22 mouse cellular contexts compared by ENCODE assay signal in genomic region chr2:27480367-27480766, GRCm38 (mm10). TPM values are rescaled to one million over a fixed set of nuclear protein-coding genes. Genes with fewer than 3 reads are reported as not detected.
A peak's percentile ranks its signal among the peaks of the same experiment; 100 is the strongest.
DNase-seq lines count a peak whose midpoint lies in the region; ATAC-seq and TF ChIP-seq lines count a peak whose summit lies in the region.
"Had no signal": no experiment of that assay in that cellular context is flagged by ENCODE, and none has a peak within 500 bp of the region (broad histone marks: within the 10 kb centered on the region; RNA-seq: fewer than 3 reads in every experiment).

No protein-coding gene starts in this region.

- no peak overlapping the region for H3K4me3 ChIP-seq in stomach, postnatal 0 days (ENCODE audit: low read depth, low read length)
- H3K4me3 ChIP-seq in lung, adult 2 months (replicated peaks; ENCODE audit: extremely low read depth, low read depth, low read length), result no peak overlapping the region
- H3K4me3 ChIP-seq: heart, embryonic 10.5 days; liver, embryonic 15.5 days; neural tube, embryonic 12.5 days had no signal

- WGBS in stomach, postnatal 0 days, result 62% methylated on average over 4 of the region's 4 CpGs
- WGBS in lung, adult 2 months, result 71% methylated on average over 4 of the region's 4 CpGs

- no peak overlapping the region for H3K27ac ChIP-seq in stomach, postnatal 0 days (replicated peaks)
- H3K27ac ChIP-seq: heart, embryonic 10.5 days; liver, embryonic 15.5 days; neural tube, embryonic 12.5 days had no signal

- H3K4me2 ChIP-seq in stomach, postnatal 0 days (replicated peaks; ENCODE audit: low read depth), result no peak overlapping the region
- H3K4me2 ChIP-seq: liver, embryonic 15.5 days; midbrain, embryonic 11.5 days; neural tube, embryonic 12.5 days had no signal

- peak; percentile 40 for ATAC-seq in granulocyte monocyte progenitor cell, adult 5-6 weeks (replicated peaks; ENCODE audit: poor library complexity, severe bottlenecking)
- no peak for ATAC-seq in stomach, postnatal 0 days (ENCODE audit: low FRiP score, low TSS enrichment)
- ATAC-seq: hindbrain, embryonic 16.5 days; Patski had no signal

- no peaks in the 10 kb centered on the region for H3K36me3 ChIP-seq in stomach, postnatal 0 days (ENCODE audit: control insufficient read depth, insufficient read depth, low read length)
- H3K36me3 ChIP-seq: heart, embryonic 10.5 days; liver, embryonic 15.5 days; neural tube, embryonic 12.5 days had no signal

- peak; percentile 27; the same call in 1 of the 2 replicates for TF ChIP-seq CTCF in stomach, postnatal 0 days (IDR thresholded peaks at IDR 0.05; ENCODE audit: low read depth)
- TF ChIP-seq CTCF in lung, adult 2 months (IDR thresholded peaks at IDR 0.05; ENCODE audit: insufficient read depth, low read length), result no peak

- no peaks in the 10 kb centered on the region for H3K4me1 ChIP-seq in stomach, postnatal 0 days (replicated peaks; ENCODE audit: control insufficient read depth, insufficient read depth)
- H3K4me1 ChIP-seq in lung, adult 2 months (ENCODE audit: control insufficient read depth, insufficient read depth, low read length), result no peaks in the 10 kb centered on the region

- H3K9ac ChIP-seq in stomach, postnatal 0 days (ENCODE audit: low read length), result no peak overlapping the region
- H3K9ac ChIP-seq: liver, embryonic 15.5 days; neural tube, embryonic 12.5 days had no signal

- TF ChIP-seq POLR2A in lung, adult 2 months (IDR thresholded peaks at IDR 0.05; ENCODE audit: borderline replicate concordance, extremely low read depth, low read depth, low read length), result no peak

- no peak for TF ChIP-seq EP300 in stomach, postnatal 0 days (optimal IDR thresholded peaks at IDR 0.05)

- H3K27me3 ChIP-seq in stomach, postnatal 0 days (ENCODE audit: control insufficient read depth, insufficient read depth, low read length), result no peaks in the 10 kb centered on the region
- H3K27me3 ChIP-seq: liver, embryonic 15.5 days; neural tube, embryonic 12.5 days; Patski had no signal

- no peaks in the 10 kb centered on the region for H3K9me3 ChIP-seq in stomach, postnatal 0 days (ENCODE audit: control insufficient read depth, low read length)
- H3K9me3 ChIP-seq: heart, embryonic 10.5 days; liver, embryonic 15.5 days; neural tube, embryonic 12.5 days had no signal

- peak; percentile 85 for DNase-seq in heart, adult 11 months
- no peak for DNase-seq in heart, postnatal 4 days
- DNase-seq in thymus, postnatal 0 days (ENCODE audit: low spot score), result peak; percentile 30
- DNase-seq in thymus, adult 18-20 months, result no peak
- DNase-seq in stomach, postnatal 0 days (ENCODE audit: low spot score), result no peak
- DNase-seq in lung, adult 2 months, result no peak
- DNase-seq in c-Kit-positive CD71-positive TER-119-positive erythroid progenitor cells, embryonic 14.5 days (ENCODE audit: low spot score), result no peak
- DNase-seq: cerebellum, postnatal 10 days; gastrocnemius, postnatal 14 days; heart, postnatal 14 days; kidney, adult 9 months; kidney, postnatal 4 days; lung, postnatal 36 days; right cerebral cortex, postnatal 14 days had no signal

RNA-seq across cellular contexts. Expression of gene Brd3, which starts 27.1 kb away (rescaled TPM):
- total RNA-seq in heart, postnatal 4 days (2021), result 10 to 100 TPM; 57.5 to 59.6 TPM
- polyA plus RNA-seq in thymus, postnatal 0 days (2015; fragmentation: Nextera tagmentation; extraction: Ambion mirVana), result 68.8 and 74.8 TPM in 2 replicates
- 35.9 and 65.0 TPM in 2 replicates for total RNA-seq in granulocyte monocyte progenitor cell, adult 5-6 weeks (2014; fragmentation: Nextera tagmentation)
- 25.6 and 26.3 TPM in 2 replicates for total RNA-seq in granulocyte monocyte progenitor cell, adult 5-6 weeks (2017)
- polyA plus RNA-seq in stomach, postnatal 0 days (2015; fragmentation: Nextera tagmentation; extraction: Ambion mirVana), result 41.0 and 48.3 TPM in 2 replicates
- polyA plus RNA-seq in lung, adult 2 months (2012; rRNA removed), result 22.5 and 24.8 TPM in 2 replicates

RNA-seq across cellular contexts. Expression of gene Wdr5, which starts 34.6 kb away (rescaled TPM):
- total RNA-seq in heart, postnatal 4 days (2021), result 10 to 100 TPM; 31.4 to 34.2 TPM
- 41.7 and 42.7 TPM in 2 replicates for polyA plus RNA-seq in thymus, postnatal 0 days (2015; fragmentation: Nextera tagmentation; extraction: Ambion mirVana)
- 61.9 and 77.1 TPM in 2 replicates for total RNA-seq in granulocyte monocyte progenitor cell, adult 5-6 weeks (2014; fragmentation: Nextera tagmentation)
- 76.8 and 88.0 TPM in 2 replicates for total RNA-seq in granulocyte monocyte progenitor cell, adult 5-6 weeks (2017)
- polyA plus RNA-seq in stomach, postnatal 0 days (2015; fragmentation: Nextera tagmentation; extraction: Ambion mirVana), result 19.3 and 19.7 TPM in 2 replicates
- 21.5 and 21.6 TPM in 2 replicates for polyA plus RNA-seq in lung, adult 2 months (2012; rRNA removed)

RNA-seq across cellular contexts. Expression of gene Brd3os, which starts 38.2 kb away (rescaled TPM):
- 1 to 10 TPM in 1 of 2 experiments, under 1 TPM in 1; 0.90 to 1.1 TPM for total RNA-seq in heart, postnatal 4 days (2021)
- polyA plus RNA-seq in thymus, postnatal 0 days (2015; fragmentation: Nextera tagmentation; extraction: Ambion mirVana), result 2.0 and 2.1 TPM in 2 replicates
- 0.77 and 2.9 TPM in 2 replicates for total RNA-seq in granulocyte monocyte progenitor cell, adult 5-6 weeks (2014; fragmentation: Nextera tagmentation)
- total RNA-seq in granulocyte monocyte progenitor cell, adult 5-6 weeks (2017), result not detected in 2 replicates
- 2.8 and 3.4 TPM in 2 replicates for polyA plus RNA-seq in stomach, postnatal 0 days (2015; fragmentation: Nextera tagmentation; extraction: Ambion mirVana)
- polyA plus RNA-seq in lung, adult 2 months (2012; rRNA removed), result 9.3 and 10.6 TPM in 2 replicates
- total RNA-seq: monocyte, adult 5-6 weeks had no signal

RNA-seq across cellular contexts. Expression of gene Vav2, which starts 53.5 kb away (rescaled TPM):
- 10 to 100 TPM; 13.3 to 14.8 TPM for total RNA-seq in heart, postnatal 4 days (2021)
- polyA plus RNA-seq in thymus, postnatal 0 days (2015; fragmentation: Nextera tagmentation; extraction: Ambion mirVana), result 6.4 and 7.9 TPM in 2 replicates
- 6.3 and 14.9 TPM in 2 replicates for total RNA-seq in granulocyte monocyte progenitor cell, adult 5-6 weeks (2014; fragmentation: Nextera tagmentation)
- 6.9 and 7.2 TPM in 2 replicates for total RNA-seq in granulocyte monocyte progenitor cell, adult 5-6 weeks (2017)
- polyA plus RNA-seq in stomach, postnatal 0 days (2015; fragmentation: Nextera tagmentation; extraction: Ambion mirVana), result 2.7 and 2.9 TPM in 2 replicates
- 30.9 and 32.7 TPM in 2 replicates for polyA plus RNA-seq in lung, adult 2 months (2012; rRNA removed)

Comparison
In these comparisons a context has a peak if more than half of its experiments do, and no peak if none do; other contexts are left out.
1. DNase-seq: peak in heart, adult 11 months (single experiment) and thymus, postnatal 0 days (single experiment); none in heart, postnatal 4 days (single experiment), thymus, adult 18-20 months (0 of 2), stomach, postnatal 0 days (single experiment), lung, adult 2 months (single experiment) and c-Kit-positive CD71-positive TER-119-positive erythroid progenitor cells, embryonic 14.5 days (single experiment).